In the genomic region with DNA sequence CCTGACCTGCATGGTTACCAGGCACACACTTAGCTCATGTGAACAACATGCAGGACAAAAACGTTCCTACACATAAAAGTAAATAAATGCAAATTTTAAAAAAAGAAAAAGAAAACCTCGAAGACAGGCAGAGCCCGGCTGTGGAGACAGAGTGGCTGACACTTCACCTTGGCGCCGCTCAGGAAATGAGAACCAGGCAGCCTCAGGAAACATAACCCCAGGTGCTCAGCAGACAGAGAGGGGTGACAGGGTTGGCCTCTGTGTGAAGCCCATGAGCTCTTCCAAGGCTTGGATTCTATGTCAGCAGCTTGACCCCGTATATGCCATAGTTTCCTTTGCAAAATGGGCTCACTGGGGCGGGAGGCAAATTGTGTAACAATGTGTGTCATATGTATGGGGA, we compare ENCODE assay signal across 19 mouse cellular contexts.
DNase-seq lines count a peak whose midpoint lies in the region; ATAC-seq lines count a peak whose summit lies in the region.
"Had no signal": no experiment of that assay in that cellular context is flagged by ENCODE, and none has a peak within 500 bp of the region (broad histone marks: within the 10 kb centered on the region; RNA-seq: fewer than 3 reads in every experiment).

No protein-coding gene starts in this region.

- H3K9me3 ChIP-seq in forebrain, embryonic 10.5 days = no peaks in the 10 kb centered on the region
- H3K9me3 ChIP-seq in forebrain, embryonic 14.5 days (replicated peaks; ENCODE audit: control insufficient read depth, low read length) = no peaks in the 10 kb centered on the region
- H3K9me3 ChIP-seq in kidney, embryonic 14.5 days (ENCODE audit: control insufficient read depth, low read length) = no peaks in the 10 kb centered on the region
- no peaks in the 10 kb centered on the region for H3K9me3 ChIP-seq in embryonic facial prominence, embryonic 11.5 days (replicated peaks; ENCODE audit: control insufficient read depth, low read length)
- H3K9me3 ChIP-seq in limb, embryonic 12.5 days = no peaks in the 10 kb centered on the region
- H3K9me3 ChIP-seq: forebrain, embryonic 15.5 days; heart, embryonic 15.5 days; hindbrain, embryonic 15.5 days had no signal

- WGBS in forebrain, embryonic 10.5 days = 80% methylated on average over 7 of the region's 7 CpGs
- 88% methylated on average over 7 of the region's 7 CpGs for WGBS in forebrain, embryonic 14.5 days
- WGBS in kidney, embryonic 14.5 days = 47% methylated on average over 7 of the region's 7 CpGs
- 41% methylated on average over 7 of the region's 7 CpGs for WGBS in embryonic facial prominence, embryonic 11.5 days
- 27% methylated on average over 7 of the region's 7 CpGs for WGBS in limb, embryonic 12.5 days

- no peak for DNase-seq in forebrain, embryonic 10.5 days (ENCODE audit: extremely low spot score, low spot score)
- DNase-seq in forebrain, embryonic 14.5 days (ENCODE audit: low spot score) = no peak
- peak; percentile 18 for DNase-seq in kidney, postnatal 14 days
- DNase-seq in embryonic facial prominence, embryonic 11.5 days (ENCODE audit: low spot score) = peak; percentile 52
- DNase-seq in right cerebral cortex, postnatal 4 days = no peak
- DNase-seq: adrenal gland, postnatal 14 days; cerebellum, adult 11-12 months; cerebellum, adult 9-10 months; cerebellum, postnatal 36 days; gastrocnemius, postnatal 36 days; heart, adult 11 months; heart, postnatal 14 days had no signal

- H3K36me3 ChIP-seq in forebrain, embryonic 10.5 days (replicated peaks) = no peaks in the 10 kb centered on the region
- no peaks in the 10 kb centered on the region for H3K36me3 ChIP-seq in forebrain, embryonic 14.5 days (ENCODE audit: control insufficient read depth, insufficient read depth, low read length)
- H3K36me3 ChIP-seq in kidney, embryonic 14.5 days (ENCODE audit: control insufficient read depth, insufficient read depth, low read length) = no peaks in the 10 kb centered on the region
- H3K36me3 ChIP-seq in embryonic facial prominence, embryonic 11.5 days (replicated peaks; ENCODE audit: control insufficient read depth, insufficient read depth, low read depth, low read length) = no peaks in the 10 kb centered on the region
- H3K36me3 ChIP-seq in limb, embryonic 12.5 days = no peaks in the 10 kb centered on the region
- H3K36me3 ChIP-seq: forebrain, embryonic 15.5 days; heart, embryonic 15.5 days; hindbrain, embryonic 15.5 days had no signal

- H3K4me3 ChIP-seq in forebrain, embryonic 10.5 days = no peak overlapping the region
- H3K4me3 ChIP-seq in forebrain, embryonic 14.5 days (ENCODE audit: low read depth, low read length) = no peak overlapping the region
- H3K4me3 ChIP-seq in kidney, embryonic 14.5 days (ENCODE audit: low read length) = no peak overlapping the region
- no peak overlapping the region for H3K4me3 ChIP-seq in embryonic facial prominence, embryonic 11.5 days (ENCODE audit: low read depth, low read length)
- H3K4me3 ChIP-seq in limb, embryonic 12.5 days (replicated peaks) = no peak overlapping the region
- H3K4me3 ChIP-seq: forebrain, embryonic 15.5 days; heart, embryonic 15.5 days; hindbrain, embryonic 15.5 days had no signal

- peaks cover 46% of the 10 kb centered on the region for H3K4me1 ChIP-seq in forebrain, embryonic 10.5 days
- H3K4me1 ChIP-seq in forebrain, embryonic 14.5 days (ENCODE audit: control insufficient read depth, insufficient read depth, low read length) = peaks cover 13% of the 10 kb centered on the region; the same call in 1 of the 2 replicates
- peaks cover 4% of the 10 kb centered on the region for H3K4me1 ChIP-seq in kidney, embryonic 14.5 days (ENCODE audit: control insufficient read depth, insufficient read depth, low read length)
- peaks cover 3% of the 10 kb centered on the region; the same call in 1 of the 2 replicates for H3K4me1 ChIP-seq in embryonic facial prominence, embryonic 11.5 days (ENCODE audit: control insufficient read depth, insufficient read depth, low read length)
- H3K4me1 ChIP-seq in limb, embryonic 12.5 days (replicated peaks) = peaks cover 52% of the 10 kb centered on the region

- H3K27ac ChIP-seq in forebrain, embryonic 10.5 days = peak overlapping the region; percentile 2; the same call in 1 of the 2 replicates
- no peak overlapping the region for H3K27ac ChIP-seq in forebrain, embryonic 14.5 days (ENCODE audit: low read depth, low read length)
- no peak overlapping the region for H3K27ac ChIP-seq in kidney, embryonic 14.5 days (ENCODE audit: low read depth, low read length)
- no peak overlapping the region for H3K27ac ChIP-seq in embryonic facial prominence, embryonic 11.5 days (replicated peaks; ENCODE audit: low read depth, low read length)
- H3K27ac ChIP-seq in limb, embryonic 12.5 days = peak overlapping the region; percentile 62; the same call in 1 of the 2 replicates
- H3K27ac ChIP-seq: forebrain, embryonic 15.5 days; heart, embryonic 15.5 days; hindbrain, embryonic 15.5 days had no signal

- 0 out of 2 replicates have a peak, but pooled peaks cover 7% of the 10 kb centered on the region for H3K27me3 ChIP-seq in forebrain, embryonic 10.5 days (ENCODE audit: poor library complexity, severe bottlenecking)
- no peaks in the 10 kb centered on the region for H3K27me3 ChIP-seq in forebrain, embryonic 14.5 days (replicated peaks; ENCODE audit: control insufficient read depth, insufficient read depth, low read length)
- no peaks in the 10 kb centered on the region for H3K27me3 ChIP-seq in kidney, embryonic 14.5 days (ENCODE audit: control insufficient read depth, insufficient read depth, low read length)
- no peaks in the 10 kb centered on the region for H3K27me3 ChIP-seq in embryonic facial prominence, embryonic 11.5 days (ENCODE audit: control insufficient read depth, insufficient read depth, low read length)
- no peaks in the 10 kb centered on the region for H3K27me3 ChIP-seq in limb, embryonic 12.5 days
- H3K27me3 ChIP-seq: heart, embryonic 15.5 days had no signal

- no peak for ATAC-seq in forebrain, embryonic 14.5 days
- ATAC-seq in kidney, embryonic 14.5 days (ENCODE audit: low FRiP score, low TSS enrichment) = no peak
- no peak for ATAC-seq in embryonic facial prominence, embryonic 11.5 days (replicated peaks; ENCODE audit: insufficient number of reproducible peaks, low FRiP score, low TSS enrichment, low read depth)
- ATAC-seq in limb, embryonic 12.5 days (ENCODE audit: insufficient number of reproducible peaks, insufficient read depth, low FRiP score, low TSS enrichment, low read depth) = no peak
- ATAC-seq: activated CD4-positive, CD25-positive, alpha-beta regulatory T cell, adult 4 months; forebrain, embryonic 15.5 days; Patski had no signal

- H3K9ac ChIP-seq in forebrain, embryonic 14.5 days (ENCODE audit: low read length) = no peak overlapping the region
- H3K9ac ChIP-seq in kidney, embryonic 14.5 days (ENCODE audit: low read depth, low read length) = no peak overlapping the region
- H3K9ac ChIP-seq in embryonic facial prominence, embryonic 11.5 days (replicated peaks; ENCODE audit: low read length) = no peak overlapping the region; the same call in 1 of the 2 replicates
- H3K9ac ChIP-seq in limb, embryonic 12.5 days (replicated peaks) = no peak overlapping the region
- H3K9ac ChIP-seq: forebrain, embryonic 15.5 days; heart, embryonic 15.5 days; hindbrain, embryonic 15.5 days had no signal

- no peak overlapping the region for H3K4me2 ChIP-seq in forebrain, embryonic 14.5 days (ENCODE audit: low read length)
- no peak overlapping the region for H3K4me2 ChIP-seq in kidney, embryonic 14.5 days (replicated peaks; ENCODE audit: low read depth, low read length)
- H3K4me2 ChIP-seq in embryonic facial prominence, embryonic 11.5 days (ENCODE audit: low read depth, low read length) = no peak overlapping the region
- no peak overlapping the region for H3K4me2 ChIP-seq in limb, embryonic 12.5 days
- H3K4me2 ChIP-seq: forebrain, embryonic 15.5 days; heart, embryonic 15.5 days; hindbrain, embryonic 15.5 days had no signal

Comparison
In these comparisons a context has a peak if more than half of its experiments do, and no peak if none do; other contexts are left out.
1. H3K27ac ChIP-seq: peak in forebrain, embryonic 10.5 days (single experiment) and limb, embryonic 12.5 days (single experiment); none in forebrain, embryonic 14.5 days (single experiment), kidney, embryonic 14.5 days (single experiment) and embryonic facial prominence, embryonic 11.5 days (single experiment).
2. DNase-seq: peak in kidney, postnatal 14 days (single experiment) and embryonic facial prominence, embryonic 11.5 days (single experiment); none in forebrain, embryonic 10.5 days (single experiment), forebrain, embryonic 14.5 days (single experiment) and right cerebral cortex, postnatal 4 days (single experiment).